In genomic region chr13:59547716-59548115, GRCm38 (mm10) we compare ENCODE assay signal across 11 mouse cellular contexts. TPM values are rescaled to one million over a fixed set of nuclear protein-coding genes. Genes with fewer than 3 reads are reported as not detected.
A peak's percentile ranks its signal among the peaks of the same experiment; 100 is the strongest.
DNase-seq lines count a peak whose midpoint lies in the region; ATAC-seq and TF ChIP-seq lines count a peak whose summit lies in the region.
"Had no signal": no experiment of that assay in that cellular context is flagged by ENCODE, and none has a peak within 500 bp of the region (broad histone marks: within the 10 kb centered on the region; RNA-seq: fewer than 3 reads in every experiment).

No protein-coding gene starts in this region.

- TF ChIP-seq POLR2A in lung, adult 2 months (IDR thresholded peaks at IDR 0.05; ENCODE audit: borderline replicate concordance, extremely low read depth, low read depth, low read length): no peak

- H3K27ac ChIP-seq in lung, embryonic 15.5 days: peak overlapping the region; percentile 37
- H3K27ac ChIP-seq in stomach, embryonic 16.5 days (ENCODE audit: low read length): peak overlapping the region; percentile 25; the same call in 1 of the 2 replicates
- H3K27ac ChIP-seq: forebrain, embryonic 12.5 days; hindbrain, embryonic 13.5 days had no signal

- no peak overlapping the region for H3K9ac ChIP-seq in lung, embryonic 15.5 days
- H3K9ac ChIP-seq in stomach, embryonic 16.5 days (ENCODE audit: low read length): no peak overlapping the region
- H3K9ac ChIP-seq: forebrain, embryonic 12.5 days; hindbrain, embryonic 13.5 days had no signal

- TF ChIP-seq CTCF in lung, adult 2 months (IDR thresholded peaks at IDR 0.05; ENCODE audit: insufficient read depth, low read length): no peak

- no peak overlapping the region for H3K4me2 ChIP-seq in lung, embryonic 15.5 days
- H3K4me2 ChIP-seq in stomach, embryonic 16.5 days (ENCODE audit: low read depth, low read length): no peak overlapping the region
- H3K4me2 ChIP-seq: forebrain, embryonic 12.5 days; hindbrain, embryonic 13.5 days had no signal

- no peaks in the 10 kb centered on the region for H3K27me3 ChIP-seq in lung, embryonic 15.5 days
- H3K27me3 ChIP-seq in stomach, embryonic 16.5 days (ENCODE audit: control insufficient read depth, insufficient read depth, low read length): no peaks in the 10 kb centered on the region
- H3K27me3 ChIP-seq: forebrain, embryonic 12.5 days; hindbrain, embryonic 13.5 days; Patski had no signal

- no peak overlapping the region for H3K4me3 ChIP-seq in lung, embryonic 15.5 days
- H3K4me3 ChIP-seq in lung, adult 2 months (replicated peaks; ENCODE audit: extremely low read depth, low read depth, low read length): no peak overlapping the region
- no peak overlapping the region for H3K4me3 ChIP-seq in stomach, embryonic 16.5 days (replicated peaks; ENCODE audit: low read length)
- H3K4me3 ChIP-seq: forebrain, embryonic 12.5 days; hindbrain, embryonic 13.5 days had no signal

- ATAC-seq in lung, embryonic 15.5 days (ENCODE audit: borderline replicate concordance, extremely low read depth, low FRiP score, low TSS enrichment): peak; percentile 85; the same call in 1 of the 2 replicates
- ATAC-seq in stomach, embryonic 16.5 days (ENCODE audit: insufficient read depth, low FRiP score): peak; percentile 40; the same call in 1 of the 2 replicates
- ATAC-seq: Patski had no signal

- no peaks in the 10 kb centered on the region for H3K36me3 ChIP-seq in lung, embryonic 15.5 days
- H3K36me3 ChIP-seq in stomach, embryonic 16.5 days (ENCODE audit: control insufficient read depth, insufficient read depth, low read length): no peaks in the 10 kb centered on the region
- H3K36me3 ChIP-seq: forebrain, embryonic 12.5 days; hindbrain, embryonic 13.5 days had no signal

- DNase-seq in cerebellum, postnatal 25 days: peak; percentile 17 to 40
- no peak for DNase-seq in cerebellum, adult 18-20 months
- no peak for DNase-seq in lung, adult 2 months
- peak; percentile 29 for DNase-seq in kidney, adult 8-10 months
- DNase-seq in layer of hippocampus, postnatal 25 days (ENCODE audit: extremely low spot score in 1 of 2, low spot score in 1 of 2): no peak
- DNase-seq in ovary, postnatal 36 days (ENCODE audit: low spot score): no peak

- 40% methylated on average over 4 of the region's 4 CpGs for WGBS in lung, embryonic 15.5 days
- WGBS in lung, adult 2 months: 37% methylated on average over 4 of the region's 4 CpGs
- 55% methylated on average over 4 of the region's 4 CpGs for WGBS in stomach, embryonic 16.5 days

- H3K4me1 ChIP-seq in lung, embryonic 15.5 days: peaks cover 33% of the 10 kb centered on the region
- H3K4me1 ChIP-seq in lung, adult 2 months (ENCODE audit: control insufficient read depth, insufficient read depth, low read length): peaks cover 23% of the 10 kb centered on the region
- peaks cover 22% of the 10 kb centered on the region for H3K4me1 ChIP-seq in stomach, embryonic 16.5 days (ENCODE audit: control insufficient read depth, insufficient read depth, low read length)
- H3K4me1 ChIP-seq: forebrain, embryonic 12.5 days had no signal

- H3K9me3 ChIP-seq in lung, embryonic 15.5 days: no peaks in the 10 kb centered on the region
- no peaks in the 10 kb centered on the region for H3K9me3 ChIP-seq in stomach, embryonic 16.5 days (replicated peaks; ENCODE audit: control insufficient read depth, low read length)
- H3K9me3 ChIP-seq: forebrain, embryonic 12.5 days; hindbrain, embryonic 13.5 days had no signal

RNA-seq across cellular contexts. Expression of gene Agtpbp1, which starts 37.3 kb away (rescaled TPM):
- polyA plus RNA-seq in lung, embryonic 15.5 days (2015; fragmentation: Nextera tagmentation; extraction: Ambion mirVana): 16.3 and 16.5 TPM in 2 replicates
- 5.6 and 9.9 TPM in 2 replicates for polyA plus RNA-seq in lung, adult 2 months (2012; rRNA removed)
- 17.4 and 18.1 TPM in 2 replicates for polyA plus RNA-seq in stomach, embryonic 16.5 days (2015; fragmentation: Nextera tagmentation; extraction: Ambion mirVana)
- 100 to 1,000 TPM; 351 to 374 TPM for total RNA-seq in layer of hippocampus, postnatal 25 days (2021)

RNA-seq across cellular contexts. Expression of gene Naa35, which starts 37.3 kb away (rescaled TPM):
- 80.2 and 84.1 TPM in 2 replicates for polyA plus RNA-seq in lung, embryonic 15.5 days (2015; fragmentation: Nextera tagmentation; extraction: Ambion mirVana)
- polyA plus RNA-seq in lung, adult 2 months (2012; rRNA removed): 19.8 and 32.7 TPM in 2 replicates
- 73.0 and 87.5 TPM in 2 replicates for polyA plus RNA-seq in stomach, embryonic 16.5 days (2015; fragmentation: Nextera tagmentation; extraction: Ambion mirVana)
- total RNA-seq in layer of hippocampus, postnatal 25 days (2021): 100 to 1,000 TPM in 1 of 2 experiments, 10 to 100 TPM in 1; 99.1 to 103 TPM

Comparison
In these comparisons a context has a peak if more than half of its experiments do, and no peak if none do; other contexts are left out.
1. DNase-seq: peak in cerebellum, postnatal 25 days (2 of 2) and kidney, adult 8-10 months (2 of 2); none in cerebellum, adult 18-20 months (0 of 2), lung, adult 2 months (single experiment), layer of hippocampus, postnatal 25 days (0 of 2) and ovary, postnatal 36 days (single experiment).